Mouse (Mus musculus) lung, postnatal 0 days (tissue): ENCODE results near the gene Mtf1.

Experiments
- CTCF ChIP-seq: IDR thresholded peaks from 2 replicates; pipeline ENCODE4 v1.5.1; 2016; ENCODE audit warnings: antibody characterized with exemption, mild to moderate bottlenecking
- EP300 ChIP-seq: IDR thresholded peaks from 2 replicates; pipeline ENCODE4 v1.6.1; 2016; ENCODE audit warnings: antibody characterized with exemption, mild to moderate bottlenecking, control low read depth

DNA sequence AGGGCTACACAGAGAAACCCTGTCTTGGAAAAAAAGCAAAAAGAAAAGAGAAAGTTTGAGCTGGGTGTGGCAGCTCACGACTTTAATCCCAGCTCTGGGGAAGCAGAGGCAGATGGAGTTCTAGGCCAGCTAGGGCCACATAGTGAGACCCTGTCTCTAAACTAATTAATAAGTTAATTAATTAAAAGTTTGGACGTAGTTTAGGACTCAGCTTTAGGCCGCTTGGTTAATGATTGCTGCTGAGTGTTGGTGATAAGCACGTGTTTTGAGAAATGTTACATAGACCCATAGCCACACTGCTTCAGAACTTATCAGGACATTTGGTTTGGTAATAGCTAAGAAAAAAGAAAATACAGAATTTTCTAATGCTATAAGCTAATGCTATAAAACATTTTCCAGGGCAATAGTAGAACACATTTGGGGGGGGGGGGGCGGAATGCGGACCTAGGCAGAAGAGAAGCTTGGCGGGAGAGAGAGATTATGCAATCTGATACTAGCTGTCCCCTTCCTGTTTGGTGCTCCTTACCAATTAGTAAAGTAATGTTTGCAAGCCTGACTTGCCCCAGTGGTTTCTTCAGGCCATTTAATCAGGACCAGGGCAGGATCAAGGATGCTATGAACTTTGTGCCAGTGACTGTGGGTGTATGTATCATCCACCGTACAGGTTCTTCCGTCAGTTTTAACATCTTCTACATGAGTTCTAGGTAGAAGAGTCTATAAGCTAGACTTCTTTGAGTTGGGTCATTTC, 7.4 kb downstream of the Mtf1 start:
- TF ChIP-seq CTCF (no peak), EP300 (no peak)
